Mouse (Mus musculus): ENCODE measurements around the gene Ift46.

- TF ChIP-seq POLR2A (IDR thresholded peaks at IDR 0.05; ENCODE audit: low read depth, low read length) (no peak), CTCF (IDR thresholded peaks at IDR 0.05; ENCODE audit: borderline replicate concordance, insufficient read depth, low read length) (no peak)
Measured at GRCm38 (mm10) chr9:44732921-44733530, 34.7 kb upstream of the Ift46 start.

Data from embryonic fibroblast, embryonic 13.5 days (primary cell).